Mouse (Mus musculus): Measurements from ENCODE around the gene Anapc7. TPM values are rescaled to one million over a fixed set of nuclear protein-coding genes. Genes with fewer than 3 reads are reported as not detected.
A peak's percentile ranks its signal among the peaks of the same experiment; 100 is the strongest.

The Anapc7 gene
- total and polyA plus RNA-seq, 3 experiments, result 39.9 to 49.7 TPM; not detected in 1

GRCm38 (mm10) chr5:122409692-122410645 is 11.5 kb upstream of the Anapc7 start:
- Histone ChIP-seq H3K9me3 (replicated peaks; ENCODE audit: insufficient read depth, low read length) (no peaks in the 10 kb centered on the region), H3K79me2 (ENCODE audit: control insufficient read depth, insufficient read depth, low read length, poor library complexity) (no peaks in the 10 kb centered on the region), H3K36me3 (ENCODE audit: control insufficient read depth in 1 of 2, insufficient read depth in 2 of 2, low read length in 2 of 2) (peaks cover 4 to 6% of the 10 kb centered on the region in 2 experiments; a peak in 3 of 4 replicates), H3K4me3 (ENCODE audit: control insufficient read depth in 1 of 2, insufficient read depth in 1 of 2, low read depth in 2 of 2, low read length in 2 of 2) (no peak overlapping the region), H3K4me1 (ENCODE audit: control insufficient read depth in 1 of 2, insufficient read depth in 2 of 2, low read length in 2 of 2) (peaks cover 0 to 4% of the 10 kb centered on the region in 2 experiments; a peak in 1 of 4 replicates), H3K27ac (ENCODE audit: control insufficient read depth, low read depth, low read length) (no peak overlapping the region), H3K27me3 (ENCODE audit: control insufficient read depth in 1 of 2, insufficient read depth in 2 of 2, low read length in 2 of 2) (no peaks in the 10 kb centered on the region), H3K9ac (ENCODE audit: control insufficient read depth, low read depth, low read length, poor library complexity, severe bottlenecking) (no peak overlapping the region)
- peak; percentile 34 for DNase-seq (ENCODE audit: low read depth, low spot score)
- TF ChIP-seq CTCF (IDR thresholded peaks at IDR 0.05 in 2 of 3, conservative IDR thresholded peaks at IDR 0.05 in 1 of 3; ENCODE audit: control insufficient read depth in 1 of 3, insufficient read depth in 1 of 3, low read depth in 2 of 3, low read length in 3 of 3, poor library complexity in 1 of 3, severe bottlenecking in 1 of 3), result peak; percentile 38 to 50 (median 40); a peak in 4 of 6 replicates
- no peak for TF ChIP-seq MAFK (IDR thresholded peaks at IDR 0.05; ENCODE audit: borderline replicate concordance, low read depth, low read length)
- no peak for TF ChIP-seq MAX (IDR thresholded peaks at IDR 0.05; ENCODE audit: low read length)
- peak; percentile 33 for TF ChIP-seq SMC3 (IDR thresholded peaks at IDR 0.05; ENCODE audit: low read depth, low read length)
- TF ChIP-seq RAD21 (IDR thresholded peaks at IDR 0.05; ENCODE audit: low read depth, low read length), result peak; percentile 29
- no peak for TF ChIP-seq MEF2A (IDR thresholded peaks at IDR 0.05; ENCODE audit: extremely low read depth, insufficient replicate concordance, low read depth, low read length, poor library complexity, severe bottlenecking)
- no peak for TF ChIP-seq JUND (IDR thresholded peaks at IDR 0.05; ENCODE audit: low read depth, low read length)
- TF ChIP-seq TBP (IDR thresholded peaks at IDR 0.05; ENCODE audit: low read depth, low read length), result no peak
- no peak for TF ChIP-seq ZMIZ1 (IDR thresholded peaks at IDR 0.05; ENCODE audit: low read depth, low read length)
- no peak for TF ChIP-seq POLR2AphosphoS2 (IDR thresholded peaks at IDR 0.05; ENCODE audit: low read length)

GRCm38 (mm10) chr5:122411892-122412291 is 9.6 kb upstream of the Anapc7 start:
- no peak for TF ChIP-seq NRF1 (IDR thresholded peaks at IDR 0.05; ENCODE audit: insufficient read depth, low read depth, low read length, poor library complexity, severe bottlenecking)
- TF ChIP-seq EP300 (IDR thresholded peaks at IDR 0.05; ENCODE audit: low read depth in 1 of 2, low read length in 2 of 2), result no peak
- TF ChIP-seq GABPA (IDR thresholded peaks at IDR 0.05; ENCODE audit: low read depth, low read length), result no peak
- no peak for TF ChIP-seq ZNF384 (IDR thresholded peaks at IDR 0.05; ENCODE audit: low read depth, low read length)
- no peak for TF ChIP-seq MYC (IDR thresholded peaks at IDR 0.05; ENCODE audit: low read depth, low read length)
- no peak for TF ChIP-seq NELFE (IDR thresholded peaks at IDR 0.05; ENCODE audit: low read depth, low read length)
- no peak for TF ChIP-seq ZKSCAN1 (IDR thresholded peaks at IDR 0.05; ENCODE audit: low read depth, low read length)
- TF ChIP-seq USF2 (IDR thresholded peaks at IDR 0.05; ENCODE audit: borderline replicate concordance in 1 of 2, insufficient read depth in 1 of 2, low read depth in 1 of 2, low read length in 2 of 2), result no peak
- TF ChIP-seq POLR2AphosphoS5 (IDR thresholded peaks at IDR 0.05; ENCODE audit: borderline replicate concordance, low read depth, low read length), result no peak
- no peak for TF ChIP-seq BHLHE40 (IDR thresholded peaks at IDR 0.05; ENCODE audit: borderline replicate concordance, low read depth, low read length)
- TF ChIP-seq MAFK (IDR thresholded peaks at IDR 0.05; ENCODE audit: borderline replicate concordance, low read depth, low read length), result no peak
- TF ChIP-seq HCFC1 (IDR thresholded peaks at IDR 0.05; ENCODE audit: low read depth, low read length), result no peak
- TF ChIP-seq E2F4 (IDR thresholded peaks at IDR 0.05; ENCODE audit: borderline replicate concordance, low read depth, low read length), result no peak
- TF ChIP-seq KAT2A (conservative IDR thresholded peaks at IDR 0.05; ENCODE audit: low read depth, low read length), result no peak
- TF ChIP-seq USF1 (IDR thresholded peaks at IDR 0.05; ENCODE audit: low read depth, low read length), result no peak
- no peak for TF ChIP-seq CTCF (IDR thresholded peaks at IDR 0.05 in 2 of 3, conservative IDR thresholded peaks at IDR 0.05 in 1 of 3; ENCODE audit: control insufficient read depth in 1 of 3, insufficient read depth in 1 of 3, low read depth in 2 of 3, low read length in 3 of 3, poor library complexity in 1 of 3, severe bottlenecking in 1 of 3)
- no peak for TF ChIP-seq RCOR1 (IDR thresholded peaks at IDR 0.05; ENCODE audit: low read depth, low read length)
- DNase-seq (ENCODE audit: low read depth, low spot score), result no peak
- H3K79me2 ChIP-seq (ENCODE audit: control insufficient read depth, insufficient read depth, low read length, poor library complexity), result no peaks in the 10 kb centered on the region
- H3K4me3 ChIP-seq (ENCODE audit: control insufficient read depth in 1 of 2, insufficient read depth in 1 of 2, low read depth in 2 of 2, low read length in 2 of 2), result no peak overlapping the region
- peaks cover 0 to 4% of the 10 kb centered on the region in 2 experiments; a peak in 2 of 4 replicates for H3K36me3 ChIP-seq (ENCODE audit: control insufficient read depth in 1 of 2, insufficient read depth in 2 of 2, low read length in 2 of 2)
- no peaks in the 10 kb centered on the region for H3K9me3 ChIP-seq (replicated peaks; ENCODE audit: insufficient read depth, low read length)
- H3K27ac ChIP-seq (ENCODE audit: control insufficient read depth, low read depth, low read length), result no peak overlapping the region
- H3K9ac ChIP-seq (ENCODE audit: control insufficient read depth, low read depth, low read length, poor library complexity, severe bottlenecking), result no peak overlapping the region
- H3K4me1 ChIP-seq (ENCODE audit: control insufficient read depth in 1 of 2, insufficient read depth in 2 of 2, low read length in 2 of 2), result peaks cover 0 to 4% of the 10 kb centered on the region in 2 experiments; a peak in 1 of 4 replicates
- H3K27me3 ChIP-seq (ENCODE audit: control insufficient read depth in 1 of 2, insufficient read depth in 2 of 2, low read length in 2 of 2), result no peaks in the 10 kb centered on the region
